Mouse (Mus musculus) spleen, adult 18-20 months (tissue): ENCODE data around the gene Pou4f2.

Experiments used
- DNase-seq, 2 experiments: peaks; one replicate each; pipeline ENCODE4 v3.0.0; 2022; ENCODE audit warnings: mixed read lengths in 2 of 2

Pou4f2 gene

DNA sequence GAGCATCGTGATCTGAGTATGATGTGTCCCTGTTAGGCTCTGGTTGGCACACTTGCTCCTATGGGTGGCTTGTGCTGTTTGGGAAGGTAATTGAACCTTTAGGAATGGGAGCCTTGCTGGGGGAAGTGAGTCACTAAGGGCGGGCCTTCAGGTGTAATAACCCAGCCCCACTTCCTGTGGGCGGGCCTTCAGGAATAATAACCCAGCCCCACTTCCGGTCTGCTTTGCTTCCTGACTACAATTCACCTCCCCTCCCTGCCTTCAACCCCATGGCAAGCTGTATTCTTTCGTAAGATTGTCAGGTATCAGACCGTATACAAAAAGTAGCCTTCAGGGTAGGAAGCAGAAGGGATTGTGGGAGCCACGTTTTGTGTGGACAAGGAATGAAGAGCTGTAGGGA lies 45.7 kb downstream of the Pou4f2 start:
- DNase-seq: no peak
